8 mouse cellular contexts compared by ENCODE assay signal in the genomic region with DNA sequence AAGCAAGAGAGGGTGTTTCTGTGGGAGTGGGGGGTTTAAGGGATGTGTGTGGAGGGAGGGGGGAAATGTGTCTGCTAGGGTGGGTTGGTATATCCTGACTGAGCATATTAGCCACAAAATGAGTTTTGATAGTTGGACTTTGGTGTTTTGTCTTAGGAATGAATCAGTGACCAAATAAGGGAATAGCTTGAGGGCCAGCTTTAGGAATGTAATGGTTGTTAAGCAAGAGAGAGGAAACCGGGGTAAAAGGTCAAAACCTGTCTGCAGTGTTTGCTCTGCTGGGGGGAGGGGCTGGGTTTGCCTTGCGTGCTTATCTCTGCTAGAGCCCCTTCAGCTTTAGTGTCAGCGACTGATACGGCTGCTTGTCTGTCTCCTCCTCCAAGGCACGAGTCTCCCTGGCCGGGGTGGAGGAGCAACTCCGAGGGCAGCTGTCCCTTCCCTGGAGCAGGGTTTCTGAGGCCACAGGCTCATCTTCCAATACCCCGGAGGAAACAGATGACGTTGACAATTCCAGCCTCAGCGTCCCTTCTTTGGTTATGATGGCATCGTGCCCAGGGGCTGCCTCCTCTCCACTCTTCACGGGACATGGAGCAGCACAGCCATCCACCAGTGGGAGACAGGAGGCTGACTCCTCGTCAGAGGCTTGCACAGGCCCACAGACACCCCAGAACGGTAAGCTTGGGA. TPM values are rescaled to one million over a fixed set of nuclear protein-coding genes. Genes with fewer than 3 reads are reported as not detected.
DNase-seq lines count a peak whose midpoint lies in the region; ATAC-seq lines count a peak whose summit lies in the region.

No protein-coding gene starts in this region.

- H3K9me3 ChIP-seq in midbrain, embryonic 10.5 days (replicated peaks): no peaks in the 10 kb centered on the region
- H3K9me3 ChIP-seq in midbrain, embryonic 15.5 days: no peaks in the 10 kb centered on the region
- H3K9me3 ChIP-seq in limb, embryonic 11.5 days (ENCODE audit: control insufficient read depth, low read length): no peaks in the 10 kb centered on the region
- H3K9me3 ChIP-seq in midbrain, embryonic 13.5 days: no peaks in the 10 kb centered on the region

- H3K4me2 ChIP-seq in midbrain, embryonic 15.5 days: no peak overlapping the region; the same call in 1 of the 2 replicates
- peak overlapping the region; percentile 33; the same call in 1 of the 2 replicates for H3K4me2 ChIP-seq in limb, embryonic 11.5 days (ENCODE audit: low read depth, severe bottlenecking)
- peak overlapping the region; percentile 27 for H3K4me2 ChIP-seq in midbrain, embryonic 13.5 days (replicated peaks)

- ATAC-seq in midbrain, embryonic 15.5 days (replicated peaks): no peak
- peak; percentile 53; the same call in 1 of the 2 replicates for ATAC-seq in limb, embryonic 11.5 days (ENCODE audit: insufficient number of reproducible peaks, low FRiP score, low TSS enrichment, low read depth)
- 0 out of 2 replicates have a peak, but pooled peaks have one; percentile 45 for ATAC-seq in midbrain, embryonic 13.5 days

- no peak overlapping the region for H3K9ac ChIP-seq in midbrain, embryonic 15.5 days
- H3K9ac ChIP-seq in limb, embryonic 11.5 days (ENCODE audit: low read length): peak overlapping the region; percentile 17
- peak overlapping the region; percentile 48 for H3K9ac ChIP-seq in midbrain, embryonic 13.5 days (replicated peaks)

- H3K36me3 ChIP-seq in midbrain, embryonic 10.5 days: no peaks in the 10 kb centered on the region
- H3K36me3 ChIP-seq in midbrain, embryonic 15.5 days (replicated peaks): no peaks in the 10 kb centered on the region
- no peaks in the 10 kb centered on the region for H3K36me3 ChIP-seq in limb, embryonic 11.5 days (ENCODE audit: control insufficient read depth, insufficient read depth, low read length)
- no peaks in the 10 kb centered on the region for H3K36me3 ChIP-seq in midbrain, embryonic 13.5 days

- no peaks in the 10 kb centered on the region; the same call in 1 of the 2 replicates for H3K27me3 ChIP-seq in midbrain, embryonic 10.5 days (ENCODE audit: low read depth, poor library complexity, severe bottlenecking)
- H3K27me3 ChIP-seq in midbrain, embryonic 15.5 days (replicated peaks): no peaks in the 10 kb centered on the region
- no peaks in the 10 kb centered on the region for H3K27me3 ChIP-seq in limb, embryonic 11.5 days (ENCODE audit: control insufficient read depth, insufficient read depth, low read length)
- H3K27me3 ChIP-seq in midbrain, embryonic 13.5 days: no peaks in the 10 kb centered on the region

- H3K27ac ChIP-seq in midbrain, embryonic 10.5 days (replicated peaks): peak overlapping the region; percentile 81
- no peak overlapping the region for H3K27ac ChIP-seq in midbrain, embryonic 15.5 days
- H3K27ac ChIP-seq in limb, embryonic 11.5 days (replicated peaks; ENCODE audit: low read depth, low read length): peak overlapping the region; percentile 75
- peak overlapping the region; percentile 26; the same call in 1 of the 2 replicates for H3K27ac ChIP-seq in midbrain, embryonic 13.5 days

- intact Hi-C loops in heart, postnatal 10 days (cut with DNase I): loop anchor here (10.0 kb wide), 1 partner anchor 386 kb away; a partner anchor contains a TSS

- H3K4me1 ChIP-seq in midbrain, embryonic 10.5 days: peaks cover 23% of the 10 kb centered on the region
- H3K4me1 ChIP-seq in midbrain, embryonic 15.5 days: peaks cover 9% of the 10 kb centered on the region
- peaks cover 14% of the 10 kb centered on the region for H3K4me1 ChIP-seq in limb, embryonic 11.5 days (ENCODE audit: control insufficient read depth, insufficient read depth, low read length)
- peaks cover 14% of the 10 kb centered on the region for H3K4me1 ChIP-seq in midbrain, embryonic 13.5 days (replicated peaks)

- DNase-seq in midbrain, embryonic 10.5 days (ENCODE audit: low spot score): peak; percentile 65
- peak; percentile 87 for DNase-seq in embryo, embryonic 9.5 days (ENCODE audit: extremely low spot score)
- DNase-seq in heart, postnatal 10 days: peak; percentile 64 to 72
- peak; percentile 78 for DNase-seq in limb, embryonic 11.5 days (ENCODE audit: low spot score)
- DNase-seq in urinary bladder, postnatal 14 days (ENCODE audit: low spot score): peak; percentile 87
- no peak for DNase-seq in layer of hippocampus, postnatal 14 days (ENCODE audit: low spot score in 2 of 2)

- H3K4me3 ChIP-seq in midbrain, embryonic 10.5 days: peak overlapping the region; percentile 30
- H3K4me3 ChIP-seq in midbrain, embryonic 15.5 days: no peak overlapping the region
- no peak overlapping the region for H3K4me3 ChIP-seq in limb, embryonic 11.5 days (ENCODE audit: low read depth, low read length)
- no peak overlapping the region for H3K4me3 ChIP-seq in midbrain, embryonic 13.5 days (replicated peaks)

- WGBS in midbrain, embryonic 10.5 days: 15% methylated on average over 14 of the region's 14 CpGs
- 14% methylated on average over 14 of the region's 14 CpGs for WGBS in midbrain, embryonic 15.5 days
- WGBS in limb, embryonic 11.5 days: 4% methylated on average over 14 of the region's 14 CpGs
- 18% methylated on average over 14 of the region's 14 CpGs for WGBS in midbrain, embryonic 13.5 days

RNA-seq across cellular contexts. Expression of a gene that starts 6.3 kb away (rescaled TPM):
- 0.54 and 0.76 TPM in 2 replicates for polyA plus RNA-seq in midbrain, embryonic 10.5 days (2016; fragmentation: Nextera tagmentation; extraction: Ambion mirVana)
- polyA plus RNA-seq in midbrain, embryonic 15.5 days (2015; fragmentation: Nextera tagmentation; extraction: Ambion mirVana): 1.1 and 1.4 TPM in 2 replicates
- 10 to 100 TPM; 69.9 to 75.7 TPM for total RNA-seq in heart, postnatal 10 days (2021)
- 1.1 and 1.6 TPM in 2 replicates for polyA plus RNA-seq in limb, embryonic 11.5 days (2014; fragmentation: Nextera tagmentation; extraction: Ambion mirVana)
- 0.93 and 1.0 TPM in 2 replicates for polyA plus RNA-seq in midbrain, embryonic 13.5 days (2015; fragmentation: Nextera tagmentation; extraction: Ambion mirVana)
- 10 to 100 TPM; 66.2 to 72.0 TPM for total RNA-seq in layer of hippocampus, postnatal 14 days (2021)

RNA-seq across cellular contexts. Expression of a gene that starts 29.1 kb away (rescaled TPM):
- polyA plus RNA-seq in midbrain, embryonic 10.5 days (2016; fragmentation: Nextera tagmentation; extraction: Ambion mirVana): not detected in 2 replicates
- polyA plus RNA-seq in midbrain, embryonic 15.5 days (2015; fragmentation: Nextera tagmentation; extraction: Ambion mirVana): 0.94 and 1.4 TPM in 2 replicates
- total RNA-seq in heart, postnatal 10 days (2021): not detected
- 0.72 and 1.3 TPM in 2 replicates for polyA plus RNA-seq in limb, embryonic 11.5 days (2014; fragmentation: Nextera tagmentation; extraction: Ambion mirVana)
- polyA plus RNA-seq in midbrain, embryonic 13.5 days (2015; fragmentation: Nextera tagmentation; extraction: Ambion mirVana): 0.70 and 1.8 TPM in 2 replicates
- under 1 TPM in 1 of 2 experiments, not detected in 1; 0.79 TPM for total RNA-seq in layer of hippocampus, postnatal 14 days (2021)

RNA-seq across cellular contexts. Expression of a gene that starts 50.0 kb away (rescaled TPM):
- 281 and 284 TPM in 2 replicates for polyA plus RNA-seq in midbrain, embryonic 10.5 days (2016; fragmentation: Nextera tagmentation; extraction: Ambion mirVana)
- 192 and 206 TPM in 2 replicates for polyA plus RNA-seq in midbrain, embryonic 15.5 days (2015; fragmentation: Nextera tagmentation; extraction: Ambion mirVana)
- total RNA-seq in heart, postnatal 10 days (2021): 100 to 1,000 TPM; 102 to 106 TPM
- polyA plus RNA-seq in limb, embryonic 11.5 days (2014; fragmentation: Nextera tagmentation; extraction: Ambion mirVana): 307 and 308 TPM in 2 replicates
- polyA plus RNA-seq in midbrain, embryonic 13.5 days (2015; fragmentation: Nextera tagmentation; extraction: Ambion mirVana): 229 and 232 TPM in 2 replicates
- total RNA-seq in layer of hippocampus, postnatal 14 days (2021): 10 to 100 TPM; 80.2 to 83.7 TPM

RNA-seq across cellular contexts. Expression of a gene that starts 52.3 kb away (rescaled TPM):
- polyA plus RNA-seq in midbrain, embryonic 10.5 days (2016; fragmentation: Nextera tagmentation; extraction: Ambion mirVana): 2.6 and 3.0 TPM in 2 replicates
- polyA plus RNA-seq in midbrain, embryonic 15.5 days (2015; fragmentation: Nextera tagmentation; extraction: Ambion mirVana): 3.0 and 4.3 TPM in 2 replicates
- 10 to 100 TPM; 10.1 to 14.1 TPM for total RNA-seq in heart, postnatal 10 days (2021)
- polyA plus RNA-seq in limb, embryonic 11.5 days (2014; fragmentation: Nextera tagmentation; extraction: Ambion mirVana): 2.9 and 3.9 TPM in 2 replicates
- 0.99 and 1.3 TPM in 2 replicates for polyA plus RNA-seq in midbrain, embryonic 13.5 days (2015; fragmentation: Nextera tagmentation; extraction: Ambion mirVana)
- total RNA-seq in layer of hippocampus, postnatal 14 days (2021): 10 to 100 TPM; 19.9 to 20.0 TPM

Comparison
In these comparisons a context has a peak if more than half of its experiments do, and no peak if none do; other contexts are left out.
1. DNase-seq: peak in midbrain, embryonic 10.5 days (single experiment), embryo, embryonic 9.5 days (single experiment), heart, postnatal 10 days (2 of 2), limb, embryonic 11.5 days (single experiment) and urinary bladder, postnatal 14 days (single experiment); none in layer of hippocampus, postnatal 14 days (0 of 2).